Mouse (Mus musculus): ENCODE results near the gene Hyal2.
"Not testable (repeated sequence)": the region's sequence is repeated elsewhere in the genome, so short reads cannot be mapped to it uniquely, and the experiment has no call there.

The Hyal2 gene

DNA sequence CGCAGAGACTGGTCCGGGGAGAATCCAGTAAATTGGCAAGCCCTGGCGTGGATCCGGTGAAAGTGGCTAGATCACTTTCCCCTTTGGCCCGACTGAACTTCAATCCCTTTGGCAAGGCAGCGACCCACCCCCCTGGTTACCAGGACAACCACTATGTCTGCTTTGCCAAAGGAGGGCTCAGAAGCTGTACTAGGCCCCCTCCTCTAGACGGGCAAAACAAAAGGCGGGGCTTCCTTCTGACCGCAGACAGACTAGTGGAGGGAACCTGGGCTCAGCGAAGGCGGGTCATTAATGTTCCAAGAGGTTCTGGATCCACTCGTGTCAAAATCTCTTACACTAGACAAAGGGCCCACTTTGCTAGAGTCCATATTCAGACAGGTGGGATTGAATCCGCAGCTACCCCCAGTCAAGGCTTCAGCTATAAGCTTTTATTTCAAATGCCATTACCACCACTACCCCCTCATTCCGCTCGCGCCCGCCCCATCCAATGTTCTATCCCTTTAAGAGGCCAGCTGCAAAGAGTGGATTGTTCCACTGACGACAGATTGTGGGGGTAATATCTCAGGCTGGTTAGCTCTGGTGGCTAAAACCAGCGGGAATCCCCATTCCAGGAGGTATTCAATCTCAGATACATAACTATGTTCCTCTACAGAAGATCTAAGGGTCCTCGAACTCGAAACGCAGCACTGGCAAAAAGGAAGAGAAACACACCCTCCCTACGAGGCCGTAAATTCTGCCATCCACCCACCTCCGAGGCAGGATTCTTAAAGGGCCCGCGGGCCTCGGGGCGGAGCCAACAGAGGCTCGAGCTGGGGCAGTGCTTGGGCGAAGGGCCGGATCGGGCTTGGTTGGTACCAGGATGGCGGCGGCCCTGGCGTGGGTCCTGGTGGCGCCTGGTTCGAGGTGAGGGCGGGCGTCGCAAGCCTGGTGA, 851 bp downstream of the Hyal2 start:
- peak; percentile 69 to 73 for DNase-seq (ENCODE audit: low spot score in 2 of 2)

GRCm38 (mm10) chr9:107569270-107569669, 1.5 kb downstream of the Hyal2 start:
- no peak for DNase-seq (ENCODE audit: low spot score in 2 of 2)

- DNase-seq (ENCODE audit: low spot score in 2 of 2): no peak
Measured at GRCm38 (mm10) chr9:107570016-107570415, 2.3 kb downstream of the Hyal2 start.

DNA sequence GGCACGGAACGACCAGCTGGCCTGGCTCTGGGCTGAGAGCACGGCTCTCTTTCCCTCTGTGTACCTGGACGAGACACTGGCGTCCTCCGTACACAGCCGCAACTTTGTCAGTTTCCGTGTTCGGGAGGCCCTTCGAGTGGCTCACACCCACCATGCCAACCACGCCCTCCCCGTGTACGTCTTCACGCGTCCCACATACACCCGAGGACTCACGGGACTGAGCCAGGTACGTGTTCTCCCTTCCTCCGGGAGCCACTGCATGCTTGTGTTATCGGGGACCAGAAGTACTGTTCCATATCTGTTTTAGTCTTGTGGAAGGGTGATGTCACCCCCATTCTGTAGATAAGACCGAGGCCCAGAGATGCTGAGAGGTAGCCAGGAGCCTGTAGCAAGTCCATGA, 3.1 kb downstream of the Hyal2 start:
- DNase-seq (ENCODE audit: low spot score in 2 of 2): no peak

DNA sequence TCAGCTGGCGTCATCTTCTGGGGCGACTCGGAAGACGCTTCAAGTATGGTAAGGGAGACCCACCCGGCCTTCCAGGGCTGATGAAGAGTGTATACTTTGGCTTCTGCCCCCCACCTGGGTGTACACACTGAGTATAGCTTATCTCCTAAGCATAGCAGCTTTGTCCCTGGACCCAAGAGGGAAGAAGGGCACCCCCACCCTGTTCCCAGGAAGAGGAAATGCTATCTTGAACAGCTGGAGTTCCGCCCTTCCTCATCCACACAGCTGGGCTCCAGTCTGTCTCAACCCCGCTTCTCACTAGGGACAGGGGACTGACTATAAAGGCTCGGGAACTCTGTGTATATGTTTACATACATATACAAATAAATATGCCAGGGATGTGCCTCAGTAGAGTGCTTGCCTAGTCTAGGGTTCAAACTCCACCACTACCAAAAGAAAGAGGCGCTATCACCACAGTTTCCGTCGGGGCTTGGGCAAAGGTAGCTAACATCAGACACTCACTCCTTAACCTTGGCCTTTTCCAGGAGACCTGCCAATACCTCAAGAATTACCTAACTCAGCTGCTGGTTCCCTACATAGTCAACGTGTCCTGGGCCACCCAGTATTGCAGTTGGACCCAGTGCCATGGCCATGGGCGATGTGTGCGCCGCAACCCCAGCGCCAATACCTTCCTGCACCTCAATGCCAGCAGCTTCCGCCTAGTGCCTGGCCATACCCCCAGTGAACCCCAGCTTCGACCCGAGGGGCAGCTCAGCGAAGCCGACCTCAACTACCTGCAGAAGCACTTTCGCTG, 4.0 kb downstream of the Hyal2 start:
- no peak for DNase-seq (ENCODE audit: low spot score in 2 of 2)

DNA sequence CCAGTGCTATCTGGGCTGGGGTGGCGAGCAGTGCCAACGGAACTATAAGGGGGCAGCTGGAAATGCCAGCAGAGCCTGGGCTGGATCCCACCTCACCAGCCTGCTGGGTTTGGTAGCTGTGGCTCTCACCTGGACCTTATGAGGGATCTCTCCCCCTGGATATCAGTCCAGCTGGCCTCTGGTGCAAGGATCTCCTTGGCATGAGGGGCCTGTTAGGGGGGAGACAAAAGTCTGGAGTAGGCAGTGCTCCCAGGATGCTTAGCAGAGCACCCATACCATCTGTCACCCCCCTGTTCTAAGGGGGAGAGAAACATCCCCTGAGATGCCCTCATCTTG, 4.5 kb downstream of the Hyal2 start:
- no peak for DNase-seq (ENCODE audit: low spot score in 2 of 2)

GRCm38 (mm10) chr9:107573774-107574173, 6.0 kb downstream of the Hyal2 start:
- DNase-seq (ENCODE audit: low spot score in 2 of 2): not testable (repeated sequence)

DNA sequence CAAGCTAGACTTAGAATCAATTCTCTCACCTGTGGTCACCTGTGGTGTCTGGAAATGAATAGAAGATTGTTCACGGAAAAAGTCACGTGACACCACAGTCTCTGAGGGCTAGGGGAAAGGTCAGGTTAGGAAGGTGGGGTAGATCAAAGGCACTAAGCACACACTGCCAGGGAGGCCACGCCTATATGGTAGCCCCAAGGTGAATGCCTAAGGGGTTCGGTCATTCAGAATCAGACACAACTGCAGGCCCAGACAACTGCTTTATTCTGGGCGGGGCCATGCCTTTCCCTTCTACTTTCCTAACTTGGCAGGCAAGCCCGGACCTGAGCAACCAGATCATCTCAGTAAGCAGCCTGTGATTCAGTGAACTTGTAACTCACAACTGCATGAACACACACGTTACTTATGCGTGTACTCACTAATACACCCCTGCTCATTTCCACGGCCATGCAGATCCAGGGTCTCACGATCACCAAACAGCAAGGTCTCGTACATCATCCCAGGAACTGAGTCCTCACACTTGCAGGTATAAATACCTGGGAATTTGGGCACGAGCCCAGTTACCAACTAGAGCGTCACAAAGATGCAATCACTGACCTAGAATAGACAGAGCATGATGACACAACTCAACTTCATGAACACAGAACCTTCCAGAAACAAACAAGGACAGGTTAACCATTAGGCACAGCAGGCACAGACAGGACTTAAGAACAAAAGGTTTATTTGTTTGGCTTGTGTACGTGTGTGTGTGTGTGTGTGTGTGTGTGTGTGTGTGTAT, 8.0 kb downstream of the Hyal2 start:
- DNase-seq (ENCODE audit: low spot score in 2 of 2): no peak

DNA sequence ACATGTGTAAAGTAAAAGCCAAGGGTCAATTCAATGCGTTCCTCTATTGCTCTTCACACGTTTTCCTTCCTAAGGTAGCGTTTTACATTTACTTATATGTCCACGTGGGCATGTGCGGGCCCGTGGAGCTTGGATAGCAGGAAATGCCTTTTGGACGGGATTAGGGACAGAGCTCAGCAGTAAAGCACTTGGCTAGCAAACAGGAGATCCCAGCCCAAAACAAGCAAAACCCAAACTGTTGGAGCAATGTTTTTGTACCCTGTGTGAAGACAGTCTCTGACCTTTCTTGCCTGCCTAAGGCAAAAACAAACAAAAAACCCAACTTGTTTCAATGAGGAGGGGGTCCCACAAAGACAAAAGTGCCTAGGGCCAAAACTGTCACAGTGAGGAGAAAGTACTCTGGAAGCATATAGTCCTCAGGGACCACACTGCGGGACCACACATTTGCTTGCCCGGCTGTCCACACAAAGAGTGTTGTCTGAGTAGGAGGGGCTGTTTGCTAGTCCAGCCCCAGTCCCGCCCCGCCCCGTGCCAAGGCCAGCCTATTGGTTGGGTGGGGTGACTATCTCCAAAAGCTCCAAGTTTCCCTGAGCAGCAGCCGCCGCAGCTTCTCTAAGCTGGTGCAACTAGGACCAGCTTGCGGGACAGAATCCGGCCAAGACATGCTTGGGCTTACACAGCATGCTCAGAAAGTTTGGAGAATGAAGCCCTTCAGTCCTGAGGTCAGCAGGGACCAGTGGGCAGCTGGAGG, 8.8 kb downstream of the Hyal2 start, which contains the start of gene Hyal1:
Gene Hyal1, plus strand, starts transcription at position 571 of the 751 bp plus-strand sequence.
- no peak for DNase-seq (ENCODE audit: low spot score in 2 of 2)

DNA sequence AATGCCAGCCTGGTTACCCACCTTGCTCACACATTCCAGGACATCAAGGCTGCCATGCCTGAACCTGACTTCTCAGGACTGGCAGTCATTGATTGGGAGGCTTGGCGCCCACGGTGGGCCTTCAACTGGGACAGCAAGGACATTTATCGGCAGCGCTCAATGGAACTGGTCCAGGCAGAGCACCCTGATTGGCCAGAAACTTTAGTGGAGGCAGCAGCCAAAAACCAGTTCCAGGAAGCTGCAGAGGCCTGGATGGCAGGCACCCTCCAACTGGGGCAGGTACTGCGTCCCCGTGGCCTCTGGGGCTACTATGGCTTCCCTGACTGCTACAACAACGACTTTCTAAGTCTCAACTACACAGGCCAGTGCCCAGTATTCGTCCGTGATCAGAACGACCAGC, 10.1 kb downstream of the Hyal2 start:
- no peak for DNase-seq (ENCODE audit: low spot score in 2 of 2)

DNA sequence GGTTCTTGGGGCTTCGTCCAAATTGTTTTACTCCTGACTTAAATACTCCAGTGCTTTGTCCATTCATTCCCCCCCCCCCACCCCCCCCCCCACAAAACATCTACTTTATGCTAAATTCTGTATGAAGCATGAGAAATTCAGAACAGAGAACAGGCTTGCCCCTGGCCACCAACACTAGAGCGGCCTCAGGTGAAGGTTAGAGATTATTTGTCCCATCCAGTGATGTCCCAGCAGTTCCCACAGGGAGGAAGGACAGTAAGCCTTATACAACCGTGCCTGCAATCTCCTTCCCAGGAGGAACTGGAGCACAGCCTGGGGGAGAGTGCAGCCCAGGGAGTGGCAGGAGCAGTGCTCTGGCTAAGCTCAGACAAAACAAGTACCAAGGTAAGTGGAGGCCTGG, 10.8 kb downstream of the Hyal2 start, which contains the start of gene Naa80:
Gene Naa80, plus strand, starts transcription at position 301 of the 400 bp plus-strand sequence.
- DNase-seq (ENCODE audit: low spot score in 2 of 2): no peak

- DNase-seq (ENCODE audit: low spot score in 2 of 2): no peak
Measured at GRCm38 (mm10) chr9:107579023-107579900, 11.5 kb downstream of the Hyal2 start.

DNA sequence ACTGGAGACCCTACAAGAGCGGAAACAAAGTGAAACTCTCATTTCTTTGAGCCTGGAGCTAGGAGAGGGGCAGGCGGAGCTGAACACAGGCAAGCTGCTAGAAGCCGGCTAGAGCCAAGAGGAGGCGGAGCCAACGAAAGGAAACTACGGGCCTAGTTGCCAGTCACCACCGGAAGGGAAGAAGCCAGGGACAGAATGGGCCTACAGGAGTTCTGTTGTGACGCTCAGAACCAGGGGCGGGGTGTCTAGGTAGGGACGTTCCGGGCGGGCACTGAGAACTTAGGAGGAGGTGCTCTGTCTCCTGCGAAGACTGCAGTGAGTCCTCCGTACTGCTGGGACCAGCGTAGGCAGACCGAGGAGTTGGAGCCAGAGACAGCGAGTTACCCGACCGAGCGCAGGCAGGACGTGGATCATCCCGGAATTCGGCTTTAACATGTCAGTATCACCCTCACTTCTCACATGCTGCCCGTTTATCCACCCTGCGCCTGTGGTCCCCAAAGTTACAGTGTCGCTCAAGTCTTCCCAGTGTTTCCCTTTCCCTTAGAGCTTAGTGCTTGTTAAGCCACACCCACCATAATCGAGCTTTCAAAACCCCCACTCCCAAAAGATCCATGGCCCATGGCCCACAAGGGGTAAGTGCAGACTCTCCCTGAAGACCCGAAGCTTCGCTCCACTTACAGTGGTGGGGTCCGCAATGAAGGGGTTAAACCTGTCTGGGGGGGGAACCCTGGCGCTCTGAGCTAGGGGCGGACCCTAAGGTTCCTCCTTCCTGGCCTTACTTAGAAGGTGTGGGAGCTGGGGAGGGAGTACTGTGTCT, 13.0 kb downstream of the Hyal2 start, which contains the start of gene Hyal3:
Gene Hyal3, plus strand, starts transcription at position 318 of the 817 bp plus-strand sequence.
- DNase-seq (ENCODE audit: low spot score in 2 of 2): peak; percentile 82 to 83

DNA sequence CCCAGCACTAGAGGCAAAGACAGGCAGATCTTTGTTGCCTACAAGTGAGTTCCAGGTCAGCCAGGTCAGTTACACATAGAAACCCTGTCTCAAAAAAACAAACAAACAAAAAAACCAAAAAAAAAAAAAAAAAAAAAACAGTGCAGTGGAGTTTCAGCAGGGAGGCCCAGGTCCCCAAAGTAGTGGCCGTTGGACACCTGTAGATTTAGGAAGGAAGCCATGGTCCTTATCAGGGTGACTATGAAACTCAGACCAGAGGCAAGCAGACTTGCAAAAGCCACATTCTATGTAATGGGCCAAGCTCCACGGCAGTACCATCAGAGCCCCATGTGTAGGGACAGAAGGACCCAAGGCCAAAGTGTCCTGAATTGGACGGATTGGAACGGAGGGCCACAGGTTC, 13.8 kb downstream of the Hyal2 start:
- no peak for DNase-seq (ENCODE audit: low spot score in 2 of 2)

DNA sequence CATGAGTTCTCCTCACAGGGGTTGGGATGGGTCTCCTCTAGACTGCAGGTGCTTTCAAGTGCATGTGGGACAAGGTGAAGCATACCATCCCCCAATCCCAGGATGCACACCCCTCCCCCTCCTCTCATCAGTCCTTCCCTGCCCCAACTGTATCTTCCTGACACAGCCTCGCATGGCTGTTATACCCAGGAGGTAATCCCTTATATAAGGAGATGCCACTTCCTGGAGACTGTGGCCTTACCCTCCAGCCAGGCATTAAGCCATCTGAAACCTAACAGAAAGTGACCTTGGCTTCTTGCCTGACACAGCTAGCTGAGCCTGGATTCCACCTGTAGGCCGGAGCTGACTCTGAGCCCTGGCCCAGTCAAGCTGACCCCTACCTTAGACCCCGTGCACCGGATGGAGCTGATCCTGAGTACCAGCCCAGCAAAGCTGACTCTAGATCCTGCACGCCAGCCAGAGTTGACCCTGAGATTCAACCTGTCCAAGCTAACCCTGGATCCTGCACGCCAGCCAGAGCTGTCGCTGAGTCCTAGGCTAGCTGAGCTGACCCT, 14.8 kb downstream of the Hyal2 start:
- DNase-seq (ENCODE audit: low spot score in 2 of 2): no peak

GRCm38 (mm10) chr9:107583174-107583573, 15.4 kb downstream of the Hyal2 start:
- DNase-seq (ENCODE audit: low spot score in 2 of 2): no peak

- no peak for DNase-seq (ENCODE audit: low spot score in 2 of 2)
Measured at GRCm38 (mm10) chr9:107586504-107586903, 18.8 kb downstream of the Hyal2 start.

DNA sequence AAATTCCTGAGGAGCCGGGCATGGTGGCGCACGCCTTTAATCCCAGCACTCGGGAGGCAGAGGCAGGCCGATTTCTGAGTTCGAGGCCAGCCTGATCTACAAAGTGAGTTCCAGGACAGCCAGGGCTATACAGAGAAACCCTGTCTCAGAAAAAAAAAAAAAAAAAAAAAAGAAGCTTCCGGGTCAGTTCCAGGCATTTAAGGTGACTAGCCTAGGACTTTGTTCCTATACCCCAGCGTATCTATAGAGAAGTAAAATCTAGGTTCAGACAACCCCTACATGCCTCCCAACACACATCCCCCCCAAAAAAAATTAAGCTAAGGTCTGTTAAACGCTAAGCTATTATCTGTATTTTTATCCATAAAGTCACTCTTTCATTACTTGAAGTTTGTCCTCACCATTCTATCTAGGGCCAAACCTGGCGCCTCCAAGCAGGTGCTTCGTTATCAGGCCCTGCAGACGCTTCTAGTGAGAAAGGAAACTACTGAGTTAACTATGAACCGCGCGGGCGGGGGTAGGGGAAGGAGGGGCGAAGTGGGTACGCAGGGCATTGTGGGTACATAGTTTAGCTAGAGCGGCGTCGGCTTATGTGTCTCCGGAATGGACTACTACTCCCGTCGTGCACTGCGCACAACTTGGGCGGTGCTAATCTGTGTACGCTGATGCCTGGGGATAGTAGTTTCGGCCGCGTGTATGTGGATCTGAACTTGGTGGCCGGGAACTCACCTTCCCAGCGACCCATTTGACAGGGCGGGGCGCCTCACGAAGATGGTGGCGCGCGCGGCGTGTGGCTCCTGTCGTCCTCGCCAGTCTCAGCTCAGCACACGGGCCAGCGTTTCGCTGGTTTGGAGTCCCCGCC, 19.5 kb downstream of the Hyal2 start, which contains the start of gene Ifrd2:
Gene Ifrd2, plus strand, starts transcription at position 669 of the 859 bp plus-strand sequence.
- DNase-seq (ENCODE audit: low spot score in 2 of 2): peak; percentile 93 to 98
